Mouse (Mus musculus): ENCODE measurements around the gene Btbd11. TPM values are rescaled to one million over a fixed set of nuclear protein-coding genes. Genes with fewer than 3 reads are reported as not detected.
A peak's percentile ranks its signal among the peaks of the same experiment; 100 is the strongest.

The Btbd11 gene
- polyA plus RNA-seq, 1 experiment from 2014 or later = 1.6 TPM

DNA sequence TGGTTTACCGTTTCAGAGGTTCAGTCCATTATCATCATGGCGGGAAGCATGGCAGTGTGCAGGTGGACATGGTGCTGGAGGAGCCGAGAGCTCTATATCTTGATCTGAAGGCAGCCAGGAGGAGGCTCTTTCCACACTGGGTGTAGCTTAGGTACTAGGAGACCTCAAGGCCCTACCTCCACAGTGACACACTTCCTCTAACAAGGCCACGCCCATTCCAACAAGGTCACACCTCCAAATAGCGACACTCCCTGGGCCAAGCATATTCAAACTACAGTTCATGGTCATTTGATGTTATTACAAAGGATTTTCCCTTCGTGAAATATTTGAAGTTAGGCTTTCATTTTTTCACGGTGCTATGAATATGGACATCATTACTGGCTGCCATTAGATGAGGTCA, 3.6 kb upstream of the Btbd11 start:
- no peak overlapping the region for H3K27ac ChIP-seq
- no peak overlapping the region for H3K9ac ChIP-seq
- ATAC-seq = no peak
- no peaks in the 10 kb centered on the region for H3K36me3 ChIP-seq
- peaks cover 6% of the 10 kb centered on the region for H3K4me1 ChIP-seq (replicated peaks)
- H3K4me3 ChIP-seq (replicated peaks) = no peak overlapping the region
- no peaks in the 10 kb centered on the region for H3K9me3 ChIP-seq
- peaks cover 7% of the 10 kb centered on the region; the same call in 1 of the 2 replicates for H3K27me3 ChIP-seq (replicated peaks)
- H3K4me2 ChIP-seq (replicated peaks) = no peak overlapping the region
- 86% methylated on average over 7 of the region's 7 CpGs for WGBS

DNA sequence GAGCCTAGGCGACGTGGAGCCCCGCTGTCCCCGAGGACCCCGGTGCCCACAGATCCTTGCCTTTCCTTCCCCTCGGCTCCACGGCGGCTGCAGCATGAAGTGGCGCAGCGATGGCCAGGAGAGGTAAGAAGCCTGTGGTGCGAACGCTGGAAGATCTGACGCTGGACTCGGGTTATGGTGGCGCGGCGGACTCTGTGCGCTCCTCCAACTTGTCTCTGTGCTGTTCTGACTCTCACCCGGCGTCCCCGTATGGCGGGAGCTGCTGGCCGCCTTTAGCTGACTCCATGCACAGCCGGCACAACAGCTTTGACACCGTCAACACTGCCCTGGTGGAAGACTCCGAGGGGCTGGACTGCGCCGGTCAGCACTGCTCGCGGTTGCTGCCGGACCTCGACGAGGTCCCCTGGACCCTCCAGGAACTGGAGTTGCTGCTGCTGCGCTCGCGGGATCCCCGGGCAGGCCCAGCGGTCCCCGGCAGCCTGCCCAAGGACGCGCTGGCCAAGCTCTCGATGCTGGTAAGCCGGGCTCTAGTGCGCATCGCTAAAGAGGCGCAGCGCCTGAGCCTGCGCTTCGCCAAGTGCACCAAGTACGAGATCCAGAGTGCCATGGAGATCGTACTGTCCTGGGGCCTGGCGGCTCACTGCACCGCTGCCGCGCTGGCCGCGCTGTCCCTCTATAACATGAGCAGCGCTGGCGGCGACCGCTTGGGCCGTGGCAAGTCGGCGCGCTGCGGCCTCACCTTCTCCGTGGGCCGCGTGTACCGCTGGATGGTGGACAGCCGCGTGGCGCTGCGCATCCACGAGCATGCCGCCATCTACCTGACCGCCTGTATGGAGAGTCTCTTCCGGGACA, 831 bp downstream of the Btbd11 start:
- Histone ChIP-seq H3K4me2 (replicated peaks) (peak overlapping the region; percentile 96), H3K4me3 (replicated peaks) (peak overlapping the region; percentile 51), H3K36me3 (no peaks in the 10 kb centered on the region), H3K4me1 (replicated peaks) (peaks cover 8% of the 10 kb centered on the region), H3K9ac (peak overlapping the region; percentile 62), H3K9me3 (no peaks in the 10 kb centered on the region), H3K27ac (0 out of 2 replicates have a peak overlapping the region, but pooled peaks have one; percentile 45), H3K27me3 (replicated peaks) (peaks cover 16% of the 10 kb centered on the region)
- ATAC-seq = peak; percentile 46
- under 1% methylated on average over 78 of the region's 78 CpGs for WGBS

GRCm38 (mm10) chr10:85388071-85388750, 1.6 kb downstream of the Btbd11 start:
- no peak for ATAC-seq
- Histone ChIP-seq H3K27me3 (replicated peaks) (peaks cover 16% of the 10 kb centered on the region), H3K27ac (no peak overlapping the region), H3K9me3 (no peaks in the 10 kb centered on the region), H3K4me1 (replicated peaks) (peaks cover 8% of the 10 kb centered on the region), H3K4me3 (replicated peaks) (peak overlapping the region; percentile 51), H3K9ac (peak overlapping the region; percentile 62), H3K36me3 (no peaks in the 10 kb centered on the region), H3K4me2 (replicated peaks) (peak overlapping the region; percentile 96)
- 1% methylated on average over 50 of the region's 50 CpGs for WGBS

GRCm38 (mm10) chr10:85388751-85389115, 2.1 kb downstream of the Btbd11 start:
- no peak overlapping the region for H3K27ac ChIP-seq
- peaks cover 8% of the 10 kb centered on the region for H3K4me1 ChIP-seq (replicated peaks)
- H3K4me3 ChIP-seq (replicated peaks) = peak overlapping the region; percentile 51
- peaks cover 16% of the 10 kb centered on the region for H3K27me3 ChIP-seq (replicated peaks)
- H3K4me2 ChIP-seq (replicated peaks) = peak overlapping the region; percentile 96
- no peaks in the 10 kb centered on the region for H3K9me3 ChIP-seq
- 4% methylated on average over 9 of the region's 9 CpGs for WGBS
- H3K9ac ChIP-seq = no peak overlapping the region
- no peak for ATAC-seq
- no peaks in the 10 kb centered on the region for H3K36me3 ChIP-seq

DNA sequence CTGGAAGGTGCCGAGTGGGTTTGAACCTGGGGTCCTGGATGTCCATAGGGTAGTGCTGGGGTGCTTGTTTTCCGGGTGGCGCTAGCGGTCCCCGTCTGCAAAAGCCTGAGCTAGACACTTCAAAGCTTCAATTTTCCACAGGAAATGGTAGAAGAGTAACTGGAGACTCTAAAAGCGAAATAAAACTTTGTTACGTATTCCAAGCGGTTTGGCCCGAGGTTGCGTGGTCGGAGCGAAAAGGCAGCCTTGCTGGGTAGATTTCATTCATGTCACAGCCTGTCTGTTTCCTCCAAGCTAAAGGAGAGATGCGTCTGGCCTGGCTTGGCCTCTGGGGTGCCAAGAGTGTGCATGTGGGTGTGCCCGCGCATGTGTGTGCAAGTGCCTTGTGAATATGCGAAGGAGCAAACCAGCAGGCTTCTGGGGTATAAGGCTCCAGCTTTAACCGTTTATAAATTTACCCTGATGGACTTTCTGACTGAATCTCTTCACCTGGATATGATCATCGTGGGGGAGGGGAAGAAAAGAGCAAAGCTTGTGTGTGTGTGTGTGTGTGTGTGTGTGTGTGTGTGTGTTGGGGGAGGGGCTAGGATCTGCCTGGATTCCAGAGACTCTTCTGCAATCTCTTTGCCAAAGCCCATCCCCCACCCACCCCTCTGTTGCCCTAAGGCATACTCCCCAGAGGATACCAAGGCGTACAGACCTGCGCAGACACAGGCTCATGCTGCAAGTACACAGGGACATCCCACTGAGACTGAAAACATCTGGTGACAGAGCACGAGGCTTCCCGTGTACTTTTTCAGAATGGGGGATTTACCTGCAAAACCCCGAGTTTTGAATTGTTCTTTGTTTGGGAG, 2.9 kb downstream of the Btbd11 start:
- peak overlapping the region; percentile 4; the same call in 1 of the 2 replicates for H3K4me3 ChIP-seq (replicated peaks)
- no peak overlapping the region for H3K27ac ChIP-seq
- ATAC-seq = no peak
- H3K9me3 ChIP-seq = no peaks in the 10 kb centered on the region
- no peak overlapping the region for H3K9ac ChIP-seq
- H3K36me3 ChIP-seq = no peaks in the 10 kb centered on the region
- WGBS = 55% methylated on average over 23 of the region's 23 CpGs
- peaks cover 16% of the 10 kb centered on the region for H3K27me3 ChIP-seq (replicated peaks)
- peak overlapping the region; percentile 96 for H3K4me2 ChIP-seq (replicated peaks)
- peaks cover 8% of the 10 kb centered on the region for H3K4me1 ChIP-seq (replicated peaks)

GRCm38 (mm10) chr10:85393016-85393415, 6.4 kb downstream of the Btbd11 start:
- Histone ChIP-seq H3K27me3 (replicated peaks) (peaks cover 9% of the 10 kb centered on the region; the same call in 1 of the 2 replicates), H3K27ac (no peak overlapping the region), H3K4me2 (replicated peaks) (no peak overlapping the region), H3K36me3 (no peaks in the 10 kb centered on the region), H3K9ac (no peak overlapping the region), H3K4me3 (replicated peaks) (no peak overlapping the region), H3K4me1 (replicated peaks) (peaks cover 2% of the 10 kb centered on the region), H3K9me3 (no peaks in the 10 kb centered on the region)
- 72% methylated on average over 6 of the region's 6 CpGs for WGBS
- ATAC-seq = no peak

DNA sequence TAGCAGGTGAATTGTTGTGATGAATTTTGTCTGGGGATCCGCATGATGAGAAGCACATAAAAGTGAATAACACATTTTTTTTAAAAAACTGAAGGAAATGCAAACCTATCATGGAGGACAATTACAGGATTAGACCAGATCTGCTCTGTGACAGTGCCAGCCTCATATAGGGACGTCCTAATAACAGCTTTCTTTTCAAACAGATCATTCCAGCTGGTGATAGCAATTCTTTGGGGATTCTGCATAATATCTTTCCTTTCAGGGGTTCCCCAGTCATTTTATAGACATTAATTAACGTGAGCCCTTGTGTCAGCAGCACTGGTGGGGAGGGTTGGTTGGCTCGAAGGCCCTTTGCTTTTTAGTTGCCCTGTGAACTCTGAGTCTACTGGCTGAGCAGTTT, 7.9 kb downstream of the Btbd11 start:
- no peak overlapping the region for H3K27ac ChIP-seq
- H3K4me1 ChIP-seq (replicated peaks) = no peaks in the 10 kb centered on the region
- ATAC-seq = no peak
- no peak overlapping the region for H3K4me3 ChIP-seq (replicated peaks)
- no peak overlapping the region for H3K9ac ChIP-seq
- WGBS = 70% methylated on average over 4 of the region's 4 CpGs
- no peaks in the 10 kb centered on the region for H3K27me3 ChIP-seq (replicated peaks)
- no peaks in the 10 kb centered on the region for H3K9me3 ChIP-seq
- no peak overlapping the region for H3K4me2 ChIP-seq (replicated peaks)
- no peaks in the 10 kb centered on the region for H3K36me3 ChIP-seq

GRCm38 (mm10) chr10:85411120-85411519, 24.5 kb downstream of the Btbd11 start:
- Histone ChIP-seq H3K36me3 (no peaks in the 10 kb centered on the region), H3K27ac (no peak overlapping the region), H3K4me2 (replicated peaks) (no peak overlapping the region), H3K27me3 (replicated peaks) (no peaks in the 10 kb centered on the region), H3K9me3 (no peaks in the 10 kb centered on the region), H3K4me1 (replicated peaks) (no peaks in the 10 kb centered on the region), H3K9ac (no peak overlapping the region), H3K4me3 (replicated peaks) (no peak overlapping the region)
- no peak for ATAC-seq
- WGBS = 84% methylated on average over 3 of the region's 3 CpGs

DNA sequence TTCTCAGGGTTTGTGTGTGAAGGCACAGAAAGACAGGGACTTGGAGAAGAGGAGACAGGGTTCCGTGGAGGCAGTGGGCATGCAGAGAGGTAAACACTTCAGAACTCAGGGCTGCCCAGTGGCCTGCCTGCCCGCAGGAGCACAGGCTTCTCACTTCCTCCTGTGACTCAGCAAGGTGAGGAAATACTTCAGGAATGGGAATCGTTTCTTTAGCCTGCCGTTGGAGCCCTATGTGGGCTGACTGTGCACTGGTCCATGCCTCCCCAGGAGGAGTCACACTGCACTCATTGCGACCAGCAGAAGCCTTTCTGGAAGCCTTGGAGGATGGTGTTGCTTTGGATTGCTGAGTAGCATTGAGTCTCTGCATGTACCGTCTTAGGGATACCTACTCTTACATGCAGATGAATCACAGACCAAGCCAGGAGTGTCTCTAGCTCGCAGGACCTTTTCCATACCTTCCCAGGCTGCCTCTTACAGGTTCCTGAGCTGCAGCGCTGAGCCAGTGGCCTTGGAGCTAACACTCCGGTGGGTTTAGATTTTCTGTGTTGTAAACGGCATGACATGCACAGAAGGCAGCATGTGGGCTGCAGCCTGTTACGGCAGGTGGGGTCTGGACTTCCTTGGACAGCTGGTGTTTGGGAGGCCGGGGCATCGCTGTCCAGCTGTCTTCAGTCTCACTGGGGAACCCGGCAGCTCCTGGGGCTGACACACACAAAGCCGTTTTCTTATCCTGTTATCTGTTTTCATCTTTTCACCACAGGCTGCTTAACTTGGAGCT, 34.4 kb downstream of the Btbd11 start:
- Histone ChIP-seq H3K36me3 (no peaks in the 10 kb centered on the region), H3K4me3 (replicated peaks) (no peak overlapping the region)

GRCm38 (mm10) chr10:85421629-85422012, 35.0 kb downstream of the Btbd11 start:
- no peaks in the 10 kb centered on the region for H3K27me3 ChIP-seq (replicated peaks)
- H3K4me3 ChIP-seq (replicated peaks) = no peak overlapping the region
- no peaks in the 10 kb centered on the region for H3K36me3 ChIP-seq
- H3K4me1 ChIP-seq (replicated peaks) = no peaks in the 10 kb centered on the region
- ATAC-seq = no peak
- 68% methylated on average over 4 of the region's 4 CpGs for WGBS
- H3K9me3 ChIP-seq = no peaks in the 10 kb centered on the region
- no peak overlapping the region for H3K4me2 ChIP-seq (replicated peaks)
- no peak overlapping the region for H3K27ac ChIP-seq
- no peak overlapping the region for H3K9ac ChIP-seq

More for the DNA sequence above, 34.4 kb downstream of the Btbd11 start:
- no peak overlapping the region for H3K9ac ChIP-seq
- no peak overlapping the region for H3K4me2 ChIP-seq (replicated peaks)
- H3K27ac ChIP-seq = no peak overlapping the region
- peak; percentile 55; the same call in 1 of the 2 replicates for ATAC-seq
- H3K9me3 ChIP-seq = no peaks in the 10 kb centered on the region
- no peaks in the 10 kb centered on the region for H3K27me3 ChIP-seq (replicated peaks)
- H3K4me1 ChIP-seq (replicated peaks) = no peaks in the 10 kb centered on the region
- 42% methylated on average over 15 of the region's 15 CpGs for WGBS

DNA sequence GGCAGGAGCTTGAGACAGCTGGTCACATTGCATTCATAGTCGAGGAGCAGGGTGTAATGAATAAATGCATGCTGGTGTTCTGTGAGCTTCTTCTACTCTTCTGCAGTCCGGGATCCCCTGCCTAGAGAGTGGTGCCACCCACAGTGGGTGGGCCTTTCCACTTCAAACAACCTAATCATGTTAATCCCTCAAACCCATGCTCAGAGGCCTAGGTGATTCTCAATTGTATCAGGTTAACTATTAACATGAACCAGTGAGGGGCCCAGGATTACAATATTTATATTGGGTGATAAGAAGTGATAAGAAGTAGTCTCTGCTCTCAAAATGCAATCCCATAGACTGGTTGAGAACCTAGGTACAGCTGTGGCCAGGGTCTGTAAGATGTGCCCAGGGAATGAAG, 39.1 kb downstream of the Btbd11 start:
- peak; percentile 59 for ATAC-seq
- H3K36me3 ChIP-seq = no peaks in the 10 kb centered on the region

More for the DNA sequence above, 39.1 kb downstream of the Btbd11 start:
- no peaks in the 10 kb centered on the region for H3K27me3 ChIP-seq (replicated peaks)
- no peaks in the 10 kb centered on the region for H3K4me1 ChIP-seq (replicated peaks)
- no peak overlapping the region for H3K4me2 ChIP-seq (replicated peaks)
- WGBS = 60% methylated on average over 2 of the region's 2 CpGs
- no peak overlapping the region for H3K27ac ChIP-seq
- no peak overlapping the region for H3K9ac ChIP-seq
- H3K4me3 ChIP-seq (replicated peaks) = no peak overlapping the region
- no peaks in the 10 kb centered on the region for H3K9me3 ChIP-seq
